Mouse (Mus musculus) midbrain, embryonic 16.5 days (tissue): ENCODE results near the gene Foxl1. TPM values are rescaled to one million over a fixed set of nuclear protein-coding genes. Genes with fewer than 3 reads are reported as not detected.
A peak's percentile ranks its signal among the peaks of the same experiment; 100 is the strongest.

Experiments used
- ATAC-seq: fragments of 200-750 bp; cut with Nextera tagmentation; 2 replicates; pipeline ENCODE4 v1.8.0; 2017; ENCODE audit warnings: moderate TSS enrichment
- H3K27ac ChIP-seq: fragments of 300-500 bp; sonication (generic); 2 replicates; pipeline ENCODE4 v1.5.1; 2014; ENCODE audit warnings: mild to moderate bottlenecking, low read length, mixed read lengths
- H3K27me3 ChIP-seq: fragments of 300-500 bp; sonication (generic); 2 replicates; pipeline ENCODE4 v1.6.1; 2014; ENCODE audit warnings: low read depth, low read length, mixed read lengths; ENCODE audit not compliant: control insufficient read depth, insufficient read depth
- H3K36me3 ChIP-seq: fragments of 300-500 bp; sonication (generic); 2 replicates; pipeline ENCODE4 v1.6.1; 2014; ENCODE audit warnings: mild to moderate bottlenecking, low read length, moderate library complexity, mixed read lengths; ENCODE audit not compliant: control insufficient read depth, insufficient read depth
- H3K4me1 ChIP-seq: fragments of 300-500 bp; sonication (generic); 2 replicates; pipeline ENCODE4 v1.6.1; 2014; ENCODE audit warnings: mild to moderate bottlenecking, low read length, mixed read lengths; ENCODE audit not compliant: control insufficient read depth, insufficient read depth
- H3K4me2 ChIP-seq: fragments of 300-500 bp; sonication (generic); 2 replicates; pipeline ENCODE4 v1.6.1; 2014; ENCODE audit warnings: mild to moderate bottlenecking, low read length, mixed read lengths
- H3K4me3 ChIP-seq: fragments of 300-500 bp; sonication (generic); 2 replicates; pipeline ENCODE4 v1.5.1; 2014; ENCODE audit warnings: low read depth, mild to moderate bottlenecking, low read length, moderate library complexity, mixed read lengths
- H3K9ac ChIP-seq: fragments of 300-500 bp; sonication (generic); 2 replicates; pipeline ENCODE4 v1.6.1; 2014; ENCODE audit warnings: low read depth, low read length, mixed read lengths
- H3K9me3 ChIP-seq: fragments of 300-500 bp; sonication (generic); replicated peaks from 2 replicates; pipeline ENCODE4 v1.6.1; 2014; ENCODE audit warnings: mild to moderate bottlenecking, low read length, mixed read lengths; ENCODE audit not compliant: control insufficient read depth, poor library complexity, severe bottlenecking
- whole genome bisulfite sequencing: fragments of 180-500 bp; shearing (Covaris S2); extraction: QIAGEN DNeasy Blood & Tissue Kit; methylation state at CpG from one replicate; pipeline ENCODE4 v1.1.7; 2014; 5-methylcytosine and 5-hydroxymethylcytosine counted together
- polyA plus RNA-seq: library from polyadenylated mRNA; unstranded; fragments of >200 nt; fragmentation: Nextera tagmentation; extraction: Ambion mirVana; gene quantifications from 2 replicates; pipeline ENCODE4 v1.2.1, GENCODE M21; 2015

Foxl1 gene
- polyA plus RNA-seq, 1 experiment from 2014 or later: 0.06 TPM

DNA sequence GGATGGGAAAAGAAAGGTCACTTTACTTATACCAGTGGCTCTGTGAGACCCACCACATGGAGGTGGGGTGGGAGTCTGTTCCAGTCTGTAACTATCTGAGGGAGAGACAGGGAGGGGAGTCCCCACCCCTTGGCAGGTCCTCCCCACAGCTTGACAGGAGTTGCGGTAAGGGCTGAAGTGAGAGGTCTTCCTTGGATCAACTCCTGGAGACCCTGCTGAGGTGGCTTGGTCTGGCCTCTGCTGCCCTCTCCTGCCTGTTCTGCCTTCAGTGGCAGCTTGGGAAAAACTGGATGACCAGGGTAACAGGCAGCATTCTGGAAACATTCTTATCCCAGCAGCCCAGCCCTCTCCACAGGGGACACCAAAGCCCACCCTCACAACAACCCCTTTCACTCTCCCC is 37.0 kb upstream of the Foxl1 start:
- Histone ChIP-seq H3K27ac (no peak overlapping the region), H3K36me3 (no peaks in the 10 kb centered on the region), H3K4me2 (no peak overlapping the region), H3K27me3 (peaks cover 60% of the 10 kb centered on the region), H3K9ac (no peak overlapping the region), H3K9me3 (no peaks in the 10 kb centered on the region), H3K4me3 (no peak overlapping the region), H3K4me1 (no peaks in the 10 kb centered on the region)
- 0% methylated on average over 1 of the region's 1 CpGs for WGBS
- ATAC-seq: no peak

GRCm38 (mm10) chr8:121092141-121092540 is 35.6 kb upstream of the Foxl1 start:
- Histone ChIP-seq H3K27ac (no peak overlapping the region), H3K4me2 (no peak overlapping the region), H3K4me1 (no peaks in the 10 kb centered on the region), H3K36me3 (0 out of 2 replicates have a peak, but pooled peaks cover 1% of the 10 kb centered on the region), H3K9me3 (no peaks in the 10 kb centered on the region), H3K4me3 (no peak overlapping the region), H3K27me3 (peaks cover 47% of the 10 kb centered on the region), H3K9ac (no peak overlapping the region)
- 38% methylated on average over 6 of the region's 6 CpGs for WGBS
- ATAC-seq: peak; percentile 40; the same call in 1 of the 2 replicates

DNA sequence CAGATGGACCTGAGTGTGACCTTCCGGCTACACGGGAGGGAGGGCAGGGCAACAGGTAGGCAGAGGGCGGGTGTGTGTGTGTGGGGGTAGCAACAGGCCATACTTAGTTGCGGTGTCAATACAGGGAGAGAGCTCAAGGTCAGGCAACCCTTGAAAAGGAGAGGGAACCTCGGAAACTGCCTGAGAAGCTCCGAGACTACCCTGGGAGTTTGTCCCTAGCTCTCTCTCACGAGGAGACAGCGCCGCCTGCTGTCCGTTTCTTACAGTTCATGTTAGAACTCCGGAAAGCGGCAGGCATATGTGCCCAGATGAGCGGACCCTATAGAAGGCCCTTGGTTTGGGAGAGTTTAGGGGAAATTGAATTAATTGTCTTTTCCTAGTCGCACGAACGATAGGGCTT is 35.1 kb upstream of the Foxl1 start:
- Histone ChIP-seq H3K4me1 (no peaks in the 10 kb centered on the region), H3K36me3 (peaks cover 6% of the 10 kb centered on the region; the same call in 1 of the 2 replicates), H3K4me2 (no peak overlapping the region), H3K27me3 (peaks cover 47% of the 10 kb centered on the region), H3K4me3 (no peak overlapping the region), H3K27ac (no peak overlapping the region), H3K9ac (no peak overlapping the region), H3K9me3 (no peaks in the 10 kb centered on the region)
- ATAC-seq: peak; percentile 58
- 3% methylated on average over 16 of the region's 16 CpGs for WGBS

- Histone ChIP-seq H3K9ac (no peak overlapping the region), H3K4me3 (no peak overlapping the region), H3K27ac (no peak overlapping the region), H3K27me3 (peaks cover 47% of the 10 kb centered on the region), H3K9me3 (no peaks in the 10 kb centered on the region), H3K4me2 (no peak overlapping the region), H3K4me1 (no peaks in the 10 kb centered on the region), H3K36me3 (peaks cover 14% of the 10 kb centered on the region)
- WGBS: 60% methylated on average over 6 of the region's 6 CpGs
- ATAC-seq: no peak
Measured at GRCm38 (mm10) chr8:121093496-121093895, 34.2 kb upstream of the Foxl1 start.

DNA sequence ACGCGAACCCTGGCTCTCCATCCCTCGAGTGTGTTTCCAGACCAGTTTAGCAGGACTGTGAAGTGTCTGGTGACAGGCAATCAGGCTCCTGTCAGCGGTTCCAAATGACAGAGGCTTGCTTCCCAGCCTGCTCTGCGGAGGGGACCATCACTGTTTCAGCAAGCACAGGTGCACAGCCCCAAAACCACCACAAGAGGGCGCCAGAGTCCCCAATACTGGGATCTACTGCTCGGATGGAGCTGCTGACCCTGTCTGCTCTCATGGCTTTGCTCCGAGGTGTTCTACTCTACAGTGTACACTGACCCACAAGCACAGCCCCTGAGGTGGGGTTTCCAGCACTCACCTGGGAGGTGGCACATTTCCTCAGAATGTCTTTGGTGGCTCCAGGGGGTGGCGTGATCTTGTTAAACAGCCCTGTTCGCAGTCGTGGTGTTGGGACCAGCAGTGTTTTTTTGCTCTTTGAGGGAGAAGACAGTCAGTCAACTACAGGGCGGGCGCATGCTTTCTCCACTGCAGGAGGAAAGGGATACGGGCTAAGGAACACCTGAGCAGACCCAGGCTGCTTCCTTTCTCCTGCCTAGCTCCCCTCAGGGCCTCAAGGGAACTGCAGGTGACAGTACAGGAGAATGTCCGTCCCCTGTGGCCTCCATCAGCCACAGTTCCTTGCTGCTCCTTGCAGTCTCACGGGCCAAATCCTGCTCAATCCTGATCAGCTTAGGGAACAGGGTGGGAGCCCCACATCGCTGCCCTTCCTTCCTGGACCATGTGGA is 23.5 kb upstream of the Foxl1 start:
- no peak for ATAC-seq
- Histone ChIP-seq H3K4me3 (no peak overlapping the region), H3K9ac (no peak overlapping the region), H3K9me3 (no peaks in the 10 kb centered on the region), H3K27me3 (no peaks in the 10 kb centered on the region), H3K4me1 (peaks cover 12% of the 10 kb centered on the region), H3K4me2 (no peak overlapping the region), H3K27ac (no peak overlapping the region), H3K36me3 (peaks cover 16% of the 10 kb centered on the region)
- 54% methylated on average over 17 of the region's 17 CpGs for WGBS

- Histone ChIP-seq H3K4me2 (peak within 1 kb of the TSS; percentile 78), H3K4me1 (peaks cover 12% of the 10 kb centered on the region), H3K27ac (peak within 1 kb of the TSS; percentile 69), H3K9ac (peak within 1 kb of the TSS; percentile 84), H3K36me3 (no peaks in the 10 kb centered on the region), H3K4me3 (peak within 1 kb of the TSS; percentile 63), H3K9me3 (no peaks in the 10 kb centered on the region), H3K27me3 (peaks cover 12% of the 10 kb centered on the region)
- ATAC-seq: peak; percentile 94
- WGBS: 1% methylated on average over 75 of the region's 75 CpGs
Measured at GRCm38 (mm10) chr8:121107668-121108656, 19.8 kb upstream of the Foxl1 start, which contains the start of gene Mthfsd. Gene Mthfsd, minus strand, starts transcription at chr8:121108392.

DNA sequence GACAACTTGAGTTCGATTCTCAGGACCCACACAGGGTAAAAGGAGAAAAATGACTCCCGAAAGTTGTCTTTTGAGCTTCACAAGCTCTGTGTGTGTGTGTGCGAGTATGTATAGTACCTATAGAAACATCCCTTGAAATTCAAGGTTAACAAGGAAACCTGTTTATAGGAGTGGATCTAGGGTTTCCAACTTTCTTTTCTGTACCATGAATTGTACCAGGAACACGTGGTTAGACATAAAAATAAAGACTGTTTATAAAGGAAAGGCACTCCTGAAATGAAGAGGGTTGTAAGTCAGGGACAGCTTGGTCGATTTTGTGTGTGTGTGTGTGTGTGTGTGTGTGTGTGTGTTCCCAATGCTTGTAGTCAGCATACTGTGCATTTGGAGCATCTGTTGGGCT is 19.1 kb upstream of the Foxl1 start:
- H3K9ac ChIP-seq: peak overlapping the region; percentile 68
- WGBS: 19% methylated on average over 5 of the region's 5 CpGs
- H3K4me3 ChIP-seq: peak overlapping the region; percentile 63
- peak overlapping the region; percentile 69; the same call in 1 of the 2 replicates for H3K27ac ChIP-seq
- no peak for ATAC-seq
- peaks cover 15% of the 10 kb centered on the region for H3K27me3 ChIP-seq
- peak overlapping the region; percentile 56 for H3K4me2 ChIP-seq
- H3K4me1 ChIP-seq: peaks cover 12% of the 10 kb centered on the region
- H3K9me3 ChIP-seq: no peaks in the 10 kb centered on the region
- no peaks in the 10 kb centered on the region for H3K36me3 ChIP-seq

DNA sequence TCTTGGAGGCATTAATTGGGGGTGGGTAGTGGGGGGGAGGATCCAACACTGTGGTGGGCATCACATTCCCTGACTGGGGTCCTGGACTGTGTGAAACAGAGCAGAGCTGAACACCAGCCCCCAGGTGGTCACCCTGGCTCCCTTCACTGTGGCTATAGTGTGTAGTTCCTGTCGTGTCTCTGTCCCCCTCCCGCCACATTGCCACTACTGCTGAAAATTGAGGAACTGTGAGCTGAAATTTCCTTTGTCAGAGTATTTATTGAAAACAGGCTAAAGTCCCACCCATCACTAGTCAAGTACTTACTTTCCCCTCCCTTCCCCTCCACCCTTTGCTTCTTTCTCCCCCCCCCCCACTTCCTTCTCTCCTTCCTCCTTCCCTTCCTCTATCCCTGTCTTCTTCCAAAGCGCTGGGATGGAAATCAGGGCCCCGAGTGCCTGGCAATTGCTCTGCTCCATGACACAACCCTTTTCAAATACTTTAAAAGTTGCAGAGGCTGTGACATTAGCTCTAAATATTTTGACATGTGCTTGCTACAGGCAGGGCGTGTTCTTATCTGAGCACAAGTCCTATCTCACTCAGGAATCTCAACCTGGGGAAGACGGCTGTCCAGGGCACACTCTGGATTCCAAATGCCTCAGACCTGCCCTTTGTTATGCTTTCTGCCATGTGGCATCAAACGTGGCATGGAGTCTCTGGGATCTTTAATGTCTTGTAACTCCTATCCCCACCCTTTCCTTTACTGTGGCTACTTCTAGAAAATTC is 16.4 kb upstream of the Foxl1 start:
- no peaks in the 10 kb centered on the region for H3K9me3 ChIP-seq
- H3K4me3 ChIP-seq: no peak overlapping the region
- peaks cover 33% of the 10 kb centered on the region for H3K27me3 ChIP-seq
- ATAC-seq: no peak
- WGBS: 53% methylated on average over 7 of the region's 7 CpGs
- no peak overlapping the region for H3K4me2 ChIP-seq
- no peaks in the 10 kb centered on the region for H3K36me3 ChIP-seq
- peaks cover 14% of the 10 kb centered on the region for H3K4me1 ChIP-seq
- H3K9ac ChIP-seq: no peak overlapping the region
- H3K27ac ChIP-seq: no peak overlapping the region
